In the genomic region with DNA sequence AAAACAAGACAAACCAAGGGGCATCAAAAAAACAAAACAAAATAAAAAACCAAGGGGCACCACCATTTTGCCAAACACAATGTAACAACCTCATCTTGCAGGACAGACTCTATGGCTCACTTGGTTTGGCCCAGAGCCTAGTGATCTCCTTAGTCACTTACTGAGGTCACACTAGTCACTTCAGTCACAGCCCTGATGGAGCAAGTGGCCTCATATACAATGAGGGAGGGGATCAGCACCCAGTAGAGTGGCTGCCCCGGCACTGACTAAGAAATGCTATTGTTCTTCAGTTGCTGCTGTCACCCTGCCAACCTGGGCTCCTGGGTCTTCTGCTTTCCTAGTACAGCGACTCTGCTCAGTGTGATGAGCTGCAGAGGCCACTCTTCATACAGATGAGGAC, we compare ENCODE assay signal across 19 mouse cellular contexts.
A peak's percentile ranks its signal among the peaks of the same experiment; 100 is the strongest.
DNase-seq lines count a peak whose midpoint lies in the region; ATAC-seq lines count a peak whose summit lies in the region.
"Had no signal": no experiment of that assay in that cellular context is flagged by ENCODE, and none has a peak within 500 bp of the region (broad histone marks: within the 10 kb centered on the region; RNA-seq: fewer than 3 reads in every experiment).

No protein-coding gene starts in this region.

- ATAC-seq in lung, embryonic 16.5 days (ENCODE audit: low read depth), result peak; percentile 18; the same call in 1 of the 2 replicates
- peak; percentile 46; the same call in 1 of the 2 replicates for ATAC-seq in megakaryocyte-erythroid progenitor cell, adult 5-6 weeks (replicated peaks; ENCODE audit: low FRiP score, low TSS enrichment, poor library complexity, severe bottlenecking)
- ATAC-seq in midbrain, embryonic 11.5 days (ENCODE audit: low FRiP score), result no peak
- ATAC-seq: forebrain, embryonic 16.5 days; midbrain, embryonic 15.5 days had no signal

- H3K36me3 ChIP-seq in lung, embryonic 16.5 days (ENCODE audit: control insufficient read depth, insufficient read depth, low read length), result no peaks in the 10 kb centered on the region; the same call in 1 of the 2 replicates
- H3K36me3 ChIP-seq in midbrain, embryonic 11.5 days (ENCODE audit: control insufficient read depth, insufficient read depth, low read length), result no peaks in the 10 kb centered on the region
- H3K36me3 ChIP-seq: midbrain, embryonic 15.5 days had no signal

- peak; percentile 24 for DNase-seq in adrenal gland, postnatal 25 days
- no peak for DNase-seq in adrenal gland, postnatal 10 days
- no peak for DNase-seq in lung, adult 18-20 months
- DNase-seq in MN1 (ENCODE audit: low spot score), result peak; percentile 27
- DNase-seq in midbrain, embryonic 11.5 days (ENCODE audit: low spot score, missing footprints), result no peak
- DNase-seq: heart, postnatal 10 days; right cerebral cortex, postnatal 14 days; spleen, adult 18-20 months; thymus, adult 18-20 months had no signal

- no peak overlapping the region for H3K9ac ChIP-seq in lung, embryonic 16.5 days (ENCODE audit: low read length)
- H3K9ac ChIP-seq in midbrain, embryonic 11.5 days (ENCODE audit: low read length), result no peak overlapping the region
- H3K9ac ChIP-seq: hindbrain, embryonic 13.5 days; limb, embryonic 12.5 days; lung, embryonic 15.5 days; midbrain, embryonic 15.5 days; neural tube, embryonic 15.5 days; stomach, embryonic 15.5 days had no signal

- H3K4me3 ChIP-seq in lung, embryonic 16.5 days (ENCODE audit: low read length), result no peak overlapping the region
- H3K4me3 ChIP-seq in midbrain, embryonic 11.5 days (ENCODE audit: low read depth, low read length), result no peak overlapping the region
- H3K4me3 ChIP-seq: heart, embryonic 10.5 days; hindbrain, embryonic 13.5 days; limb, embryonic 12.5 days; lung, embryonic 15.5 days; midbrain, embryonic 15.5 days; neural tube, embryonic 15.5 days; stomach, embryonic 15.5 days had no signal

- H3K27ac ChIP-seq in lung, embryonic 16.5 days (ENCODE audit: low read length), result no peak overlapping the region
- no peak overlapping the region for H3K27ac ChIP-seq in midbrain, embryonic 11.5 days (ENCODE audit: low read depth, low read length)
- H3K27ac ChIP-seq: heart, embryonic 10.5 days; hindbrain, embryonic 13.5 days; limb, embryonic 12.5 days; lung, embryonic 15.5 days; midbrain, embryonic 15.5 days; neural tube, embryonic 15.5 days; stomach, embryonic 15.5 days had no signal

- 39% methylated on average over 2 of the region's 2 CpGs for WGBS in lung, embryonic 16.5 days
- 81% methylated on average over 2 of the region's 2 CpGs for WGBS in midbrain, embryonic 11.5 days

- H3K27me3 ChIP-seq in lung, embryonic 16.5 days (ENCODE audit: control insufficient read depth, insufficient read depth, low read depth, low read length), result no peaks in the 10 kb centered on the region
- H3K27me3 ChIP-seq in midbrain, embryonic 11.5 days (ENCODE audit: control insufficient read depth, insufficient read depth, low read length), result no peaks in the 10 kb centered on the region
- H3K27me3 ChIP-seq: hindbrain, embryonic 13.5 days; limb, embryonic 12.5 days; lung, embryonic 15.5 days; midbrain, embryonic 15.5 days; neural tube, embryonic 15.5 days; stomach, embryonic 15.5 days had no signal

- peaks cover 6% of the 10 kb centered on the region; the same call in 1 of the 2 replicates for H3K4me1 ChIP-seq in lung, embryonic 16.5 days (replicated peaks; ENCODE audit: control insufficient read depth, insufficient read depth, low read length)
- 0 out of 2 replicates have a peak, but pooled peaks cover under 1% of the 10 kb centered on the region for H3K4me1 ChIP-seq in midbrain, embryonic 11.5 days (ENCODE audit: control insufficient read depth, insufficient read depth, low read length)

- no peak overlapping the region for H3K4me2 ChIP-seq in lung, embryonic 16.5 days (ENCODE audit: low read depth, low read length)
- H3K4me2 ChIP-seq in midbrain, embryonic 11.5 days, result no peak overlapping the region
- H3K4me2 ChIP-seq: hindbrain, embryonic 13.5 days; limb, embryonic 12.5 days; lung, embryonic 15.5 days; midbrain, embryonic 15.5 days; neural tube, embryonic 15.5 days; stomach, embryonic 15.5 days had no signal

- no peaks in the 10 kb centered on the region for H3K9me3 ChIP-seq in lung, embryonic 16.5 days (ENCODE audit: control insufficient read depth, low read length)
- no peaks in the 10 kb centered on the region for H3K9me3 ChIP-seq in midbrain, embryonic 11.5 days (ENCODE audit: control insufficient read depth, low read length)
- H3K9me3 ChIP-seq: heart, embryonic 10.5 days; hindbrain, embryonic 13.5 days; limb, embryonic 12.5 days; lung, embryonic 15.5 days; midbrain, embryonic 15.5 days; neural tube, embryonic 15.5 days; stomach, embryonic 15.5 days had no signal

Comparison
In these comparisons a context has a peak if more than half of its experiments do, and no peak if none do; other contexts are left out.
1. DNase-seq: peak in adrenal gland, postnatal 25 days (single experiment) and MN1 (single experiment); none in adrenal gland, postnatal 10 days (single experiment), lung, adult 18-20 months (0 of 2) and midbrain, embryonic 11.5 days (single experiment).